In the genomic region with DNA sequence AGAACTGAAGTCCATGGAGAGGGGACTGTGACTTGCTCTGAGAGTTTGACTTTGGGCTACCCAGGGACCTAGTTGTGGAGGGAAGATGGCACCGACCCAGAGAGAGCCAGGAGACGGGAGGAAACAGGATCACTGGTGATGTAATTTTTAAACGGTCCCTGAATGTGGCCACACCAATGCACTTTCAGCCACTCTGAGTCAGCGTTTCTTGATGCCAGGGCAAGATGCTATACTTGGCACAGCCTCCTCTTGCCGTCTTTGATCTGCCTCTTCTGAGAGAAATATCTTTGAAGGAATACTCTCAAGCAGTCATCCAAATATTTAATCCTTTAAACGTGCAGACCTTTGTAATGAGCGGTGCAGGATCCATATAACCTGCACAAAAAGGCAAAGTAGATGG, we compare ENCODE assay signal across 13 mouse cellular contexts.
DNase-seq lines count a peak whose midpoint lies in the region; ATAC-seq and TF ChIP-seq lines count a peak whose summit lies in the region.
"Had no signal": no experiment of that assay in that cellular context is flagged by ENCODE, and none has a peak within 500 bp of the region (broad histone marks: within the 10 kb centered on the region; RNA-seq: fewer than 3 reads in every experiment).

No protein-coding gene starts in this region.

- no peak overlapping the region for H3K4me3 ChIP-seq in gastrocnemius, adult 2 months
- no peak overlapping the region for H3K4me3 ChIP-seq in C2C12 (ENCODE audit: insufficient read depth, poor library complexity, severe bottlenecking)
- H3K4me3 ChIP-seq in midbrain, embryonic 15.5 days = no peak overlapping the region
- H3K4me3 ChIP-seq in thymus, adult 2 months (ENCODE audit: control insufficient read depth, insufficient read depth, low read length) = no peak overlapping the region
- H3K4me3 ChIP-seq: heart, embryonic 12.5 days; limb, embryonic 12.5 days; neural tube, embryonic 15.5 days had no signal

- H3K27ac ChIP-seq in gastrocnemius, adult 2 months = no peak overlapping the region
- H3K27ac ChIP-seq in midbrain, embryonic 15.5 days = no peak overlapping the region
- no peak overlapping the region for H3K27ac ChIP-seq in thymus, adult 2 months (ENCODE audit: control insufficient read depth, insufficient read depth, low read length)
- H3K27ac ChIP-seq: limb, embryonic 12.5 days had no signal

- no peaks in the 10 kb centered on the region for H3K9me3 ChIP-seq in midbrain, embryonic 15.5 days
- H3K9me3 ChIP-seq: heart, embryonic 12.5 days; limb, embryonic 12.5 days; neural tube, embryonic 15.5 days had no signal

- WGBS in midbrain, embryonic 15.5 days = 62% methylated on average over 7 of the region's 7 CpGs
- 75% methylated on average over 7 of the region's 7 CpGs for WGBS in thymus, adult 2 months

- H3K9ac ChIP-seq in midbrain, embryonic 15.5 days = no peak overlapping the region
- H3K9ac ChIP-seq: heart, embryonic 12.5 days; limb, embryonic 12.5 days; neural tube, embryonic 15.5 days had no signal

- ATAC-seq in midbrain, embryonic 15.5 days (replicated peaks) = no peak

- no peak for TF ChIP-seq CTCF in gastrocnemius, adult 2 months (IDR thresholded peaks at IDR 0.05)
- TF ChIP-seq CTCF in C2C12 (IDR thresholded peaks at IDR 0.05; ENCODE audit: control insufficient read depth, insufficient read depth, insufficient read length) = no peak
- TF ChIP-seq CTCF in brain, embryonic 14.5 days (IDR thresholded peaks at IDR 0.05; ENCODE audit: borderline replicate concordance, extremely low read depth, insufficient read depth, insufficient read length) = no peak
- TF ChIP-seq CTCF in thymus, adult 2 months (IDR thresholded peaks at IDR 0.05; ENCODE audit: borderline replicate concordance, control insufficient read depth, extremely low read depth, insufficient read depth, low read length, poor library complexity) = no peak

- intact Hi-C loops in gastrocnemius, adult 2 months (cut with DNase I) = no loop called here

- no peak overlapping the region for H3ac ChIP-seq in C2C12 (ENCODE audit: control insufficient read depth, insufficient read length, low read depth)

- no peaks in the 10 kb centered on the region for H3K79me2 ChIP-seq in C2C12 (ENCODE audit: control insufficient read depth, insufficient read depth)

- H3K4me2 ChIP-seq in midbrain, embryonic 15.5 days = no peak overlapping the region
- H3K4me2 ChIP-seq: heart, embryonic 12.5 days; limb, embryonic 12.5 days; neural tube, embryonic 15.5 days had no signal

- H3K36me3 ChIP-seq in C2C12 (ENCODE audit: control insufficient read depth, insufficient read depth) = no peaks in the 10 kb centered on the region
- H3K36me3 ChIP-seq in midbrain, embryonic 15.5 days (replicated peaks) = no peaks in the 10 kb centered on the region
- H3K36me3 ChIP-seq in thymus, adult 2 months (ENCODE audit: control insufficient read depth, insufficient read depth, low read length) = no peaks in the 10 kb centered on the region
- H3K36me3 ChIP-seq: heart, embryonic 12.5 days; limb, embryonic 12.5 days; neural tube, embryonic 15.5 days had no signal

- DNase-seq in adrenal gland, adult (ENCODE audit: inconsistent age in 2 of 2, low spot score in 1 of 2) = peak; percentile 76 to 83
- DNase-seq in adrenal gland, adult 18-20 months (ENCODE audit: low spot score in 2 of 2) = no peak
- peak; percentile 58 for DNase-seq in gastrocnemius, adult 2 months
- no peak for DNase-seq in gastrocnemius, postnatal 10 days
- peak; percentile 38 for DNase-seq in brain, embryonic 14.5 days (ENCODE audit: low read depth)
- DNase-seq in thymus, adult 2 months = no peak
- DNase-seq: kidney, adult 11 months; layer of hippocampus, adult 9-11 months had no signal

- H3K79me3 ChIP-seq in C2C12 (ENCODE audit: low read depth) = no peaks in the 10 kb centered on the region

- TF ChIP-seq POLR2A in brain, embryonic 14.5 days (IDR thresholded peaks at IDR 0.05; ENCODE audit: borderline replicate concordance, extremely low read depth, insufficient read depth, insufficient read length, poor library complexity, severe bottlenecking) = no peak
- TF ChIP-seq POLR2A in thymus, adult 2 months (IDR thresholded peaks at IDR 0.05; ENCODE audit: control insufficient read depth, extremely low read depth, insufficient read depth, low read length, poor library complexity) = no peak

- H3K27me3 ChIP-seq in C2C12 (ENCODE audit: control insufficient read depth, insufficient read depth, insufficient read length) = no peaks in the 10 kb centered on the region
- no peaks in the 10 kb centered on the region for H3K27me3 ChIP-seq in midbrain, embryonic 15.5 days (replicated peaks)
- H3K27me3 ChIP-seq in thymus, adult 2 months (ENCODE audit: control insufficient read depth, insufficient read depth, low read length) = no peaks in the 10 kb centered on the region
- H3K27me3 ChIP-seq: limb, embryonic 12.5 days; neural tube, embryonic 15.5 days had no signal

- H3K4me1 ChIP-seq in midbrain, embryonic 15.5 days = peaks cover 6% of the 10 kb centered on the region; the same call in 1 of the 2 replicates
- H3K4me1 ChIP-seq in thymus, adult 2 months (replicated peaks; ENCODE audit: control insufficient read depth, insufficient read depth, low read length) = no peaks in the 10 kb centered on the region

TF ChIP-seq in C2C12, 6 proteins besides CTCF, POLR2A, EP300 and RAD21:
- TF ChIP-seq CEBPB (IDR thresholded peaks at IDR 0.05; ENCODE audit: low read depth) (peak; percentile 40), MYOG (IDR thresholded peaks at IDR 0.05; ENCODE audit: control insufficient read depth, extremely low read depth, insufficient read length) (no peak)
TF ChIP-seq in C2C12: peak in this region for 1.

Comparison
In these comparisons a context has a peak if more than half of its experiments do, and no peak if none do; other contexts are left out.
1. DNase-seq: peak in adrenal gland, adult (2 of 2), gastrocnemius, adult 2 months (single experiment) and brain, embryonic 14.5 days (single experiment); none in adrenal gland, adult 18-20 months (0 of 2), gastrocnemius, postnatal 10 days (single experiment) and thymus, adult 2 months (single experiment).